Mouse (Mus musculus) G1E (cell line): Measurements from ENCODE around the gene Trhr2.

Experiments used
- CTCF ChIP-seq: IDR thresholded peaks from 2 replicates; pipeline ENCODE4 v1.5.1; 2012; ENCODE audit warnings: low read depth, low read length, inconsistent platforms, mixed read lengths
- GATA1 ChIP-seq: IDR thresholded peaks from 2 replicates; pipeline ENCODE4 v1.6.1; 2012; ENCODE audit warnings: borderline replicate concordance, low read length, inconsistent platforms, mixed read lengths
- TAL1 ChIP-seq: conservative IDR thresholded peaks from 2 replicates; pipeline ENCODE4 v1.6.1; 2012; ENCODE audit warnings: low read depth, low read length, inconsistent platforms, mixed read lengths

GRCm38 (mm10) chr8:122341790-122342189, 18.8 kb downstream of the Trhr2 start:
- no peak for TF ChIP-seq CTCF
- TF ChIP-seq TAL1, result no peak
- no peak for TF ChIP-seq GATA1
